Mouse (Mus musculus): Measurements from ENCODE around the gene Kncn. TPM values are rescaled to one million over a fixed set of nuclear protein-coding genes. Genes with fewer than 3 reads are reported as not detected.
A peak's percentile ranks its signal among the peaks of the same experiment; 100 is the strongest.

Kncn gene
- polyA plus RNA-seq, 1 experiment from 2014 or later: not detected

DNA sequence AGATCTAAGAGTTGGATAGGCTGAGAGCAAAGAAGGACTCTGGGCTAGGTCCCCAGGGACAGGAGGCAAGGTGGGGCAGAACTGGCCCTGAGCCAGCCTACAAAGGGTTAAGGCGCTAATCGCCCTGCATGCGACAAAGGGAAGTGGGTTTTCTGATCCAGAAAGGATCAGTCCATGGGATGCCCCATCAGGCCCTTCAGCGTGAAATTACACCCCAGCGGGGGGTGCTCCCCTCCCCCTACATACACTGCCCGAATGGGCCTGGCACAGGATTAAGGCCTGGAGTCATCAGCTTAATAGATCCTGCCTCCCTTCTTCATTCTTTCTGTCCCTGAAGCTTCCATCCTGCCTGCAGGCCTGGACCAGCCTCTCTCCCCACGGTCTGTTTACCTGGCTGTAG, 21.5 kb downstream of the Kncn start:
- no peak for ATAC-seq (replicated peaks; ENCODE audit: insufficient number of reproducible peaks, insufficient read depth, low FRiP score, low read depth)
- Histone ChIP-seq H3K27me3 (peaks cover 89% of the 10 kb centered on the region), H3K4me2 (no peak overlapping the region), H3K4me3 (no peak overlapping the region), H3K36me3 (no peaks in the 10 kb centered on the region), H3K9ac (no peak overlapping the region), H3K4me1 (replicated peaks) (no peaks in the 10 kb centered on the region; the same call in 1 of the 2 replicates), H3K9me3 (replicated peaks) (no peaks in the 10 kb centered on the region), H3K27ac (no peak overlapping the region)
- 14% methylated on average over 7 of the region's 7 CpGs for WGBS

DNA sequence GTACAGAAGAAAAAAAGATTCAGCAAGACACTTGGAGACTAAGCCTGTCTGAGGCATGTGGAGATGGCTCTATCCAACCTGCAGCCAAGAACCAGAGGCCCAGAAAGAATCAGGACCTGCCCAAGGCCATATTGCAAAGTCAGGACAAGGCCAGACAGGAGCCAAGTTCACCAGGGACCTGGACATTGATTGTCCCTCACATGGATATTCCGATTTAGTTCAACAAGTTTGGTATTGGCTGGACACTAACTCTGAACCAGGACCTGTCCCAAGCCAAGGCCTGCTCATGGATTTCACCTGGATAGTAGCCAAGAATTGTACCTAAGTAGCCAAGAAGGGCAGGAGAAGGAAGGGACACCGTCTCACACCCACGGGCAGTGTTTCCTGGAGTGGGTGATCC, 22.6 kb downstream of the Kncn start:
- Histone ChIP-seq H3K36me3 (no peaks in the 10 kb centered on the region), H3K4me2 (no peak overlapping the region), H3K4me1 (replicated peaks) (no peaks in the 10 kb centered on the region; the same call in 1 of the 2 replicates), H3K4me3 (no peak overlapping the region), H3K27me3 (peaks cover 90% of the 10 kb centered on the region), H3K27ac (no peak overlapping the region), H3K9ac (no peak overlapping the region), H3K9me3 (replicated peaks) (no peaks in the 10 kb centered on the region)
- 78% methylated on average over 3 of the region's 3 CpGs for WGBS
- no peak for ATAC-seq (replicated peaks; ENCODE audit: insufficient number of reproducible peaks, insufficient read depth, low FRiP score, low read depth)

GRCm38 (mm10) chr4:115907994-115908393, 23.8 kb downstream of the Kncn start:
- Histone ChIP-seq H3K27me3 (peaks cover 84% of the 10 kb centered on the region), H3K27ac (0 out of 2 replicates have a peak overlapping the region, but pooled peaks have one; percentile 7), H3K4me2 (no peak overlapping the region), H3K9ac (no peak overlapping the region), H3K9me3 (replicated peaks) (no peaks in the 10 kb centered on the region), H3K4me3 (no peak overlapping the region), H3K36me3 (no peaks in the 10 kb centered on the region), H3K4me1 (replicated peaks) (no peaks in the 10 kb centered on the region; the same call in 1 of the 2 replicates)
- 32% methylated on average over 1 of the region's 1 CpGs for WGBS
- no peak for ATAC-seq (replicated peaks; ENCODE audit: insufficient number of reproducible peaks, insufficient read depth, low FRiP score, low read depth)

DNA sequence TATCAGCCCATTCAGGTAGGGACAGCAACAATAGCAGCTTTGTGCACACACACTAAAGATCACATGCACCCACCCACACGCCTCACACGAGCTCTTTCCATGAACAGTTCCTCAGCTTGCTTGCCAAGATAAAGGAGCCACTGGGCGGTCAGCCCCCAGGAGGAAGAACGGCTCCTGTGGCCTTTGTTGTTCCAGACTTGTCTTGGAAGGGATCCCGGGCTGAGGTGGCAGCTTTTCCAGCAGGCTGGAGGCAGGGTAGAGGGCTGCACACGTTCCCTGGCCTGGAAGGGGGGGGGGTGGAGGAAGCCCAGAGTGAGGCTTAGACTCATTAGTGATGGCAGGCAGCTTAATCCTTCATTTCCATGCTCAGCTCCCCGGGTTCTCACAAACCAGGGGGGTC, 24.4 kb downstream of the Kncn start:
- H3K27ac ChIP-seq: no peak overlapping the region
- H3K27me3 ChIP-seq: peaks cover 78% of the 10 kb centered on the region
- no peak overlapping the region for H3K4me2 ChIP-seq
- no peaks in the 10 kb centered on the region for H3K36me3 ChIP-seq
- no peaks in the 10 kb centered on the region; the same call in 1 of the 2 replicates for H3K4me1 ChIP-seq (replicated peaks)
- ATAC-seq (replicated peaks; ENCODE audit: insufficient number of reproducible peaks, insufficient read depth, low FRiP score, low read depth): peak; percentile 68; the same call in 1 of the 2 replicates
- no peak overlapping the region for H3K4me3 ChIP-seq
- no peaks in the 10 kb centered on the region for H3K9me3 ChIP-seq (replicated peaks)
- no peak overlapping the region for H3K9ac ChIP-seq
- WGBS: 16% methylated on average over 7 of the region's 7 CpGs

DNA sequence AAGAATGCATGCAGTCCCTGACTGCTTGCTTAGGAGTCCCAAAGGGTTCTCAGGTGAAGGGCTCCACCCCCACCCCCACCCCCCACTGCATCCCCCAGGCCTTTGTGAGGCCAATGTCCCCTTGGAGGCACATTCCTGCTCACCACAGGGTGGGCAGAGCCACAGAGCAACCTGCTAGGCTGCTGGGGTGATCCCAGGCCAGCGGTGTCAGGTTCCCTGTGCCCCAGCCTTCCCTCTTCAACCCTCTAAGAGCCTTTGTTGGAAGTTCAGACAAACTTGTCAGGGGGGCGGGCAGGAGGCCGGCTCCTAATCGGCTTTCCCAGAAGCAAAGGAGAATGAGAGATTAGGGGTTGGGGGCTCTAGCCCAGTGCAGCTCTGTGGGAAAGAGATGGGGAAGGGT, 27.4 kb downstream of the Kncn start:
- ATAC-seq (replicated peaks; ENCODE audit: insufficient number of reproducible peaks, insufficient read depth, low FRiP score, low read depth): no peak
- Histone ChIP-seq H3K27me3 (peaks cover 56% of the 10 kb centered on the region), H3K4me3 (no peak overlapping the region), H3K9ac (no peak overlapping the region), H3K9me3 (replicated peaks) (no peaks in the 10 kb centered on the region), H3K4me1 (replicated peaks) (no peaks in the 10 kb centered on the region; the same call in 1 of the 2 replicates), H3K36me3 (no peaks in the 10 kb centered on the region), H3K27ac (no peak overlapping the region), H3K4me2 (no peak overlapping the region)
- 16% methylated on average over 4 of the region's 4 CpGs for WGBS

DNA sequence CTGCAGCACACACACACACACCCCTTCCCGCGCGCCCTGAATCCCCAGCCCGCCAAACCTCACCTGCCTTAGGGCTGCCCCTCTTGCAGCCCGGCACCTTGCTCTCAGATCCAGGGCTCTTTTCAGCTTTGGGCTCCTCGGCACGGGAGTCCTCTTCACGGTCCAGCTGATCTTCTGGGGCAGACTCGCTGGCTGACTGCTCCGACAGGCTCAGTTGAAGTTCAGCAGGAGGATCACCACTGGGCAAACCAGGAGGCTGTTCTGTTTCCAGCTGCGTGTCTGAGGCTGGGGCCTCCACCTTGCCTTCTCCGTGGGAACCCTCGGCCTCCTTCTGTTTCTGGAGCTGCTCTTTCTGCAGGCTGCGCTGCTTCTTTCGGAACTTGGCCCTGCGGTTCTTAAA, 35.7 kb downstream of the Kncn start:
- 74% methylated on average over 16 of the region's 16 CpGs for WGBS
- ATAC-seq (replicated peaks; ENCODE audit: insufficient number of reproducible peaks, insufficient read depth, low FRiP score, low read depth): no peak
- no peaks in the 10 kb centered on the region for H3K36me3 ChIP-seq
- peaks cover 76% of the 10 kb centered on the region for H3K27me3 ChIP-seq
- no peaks in the 10 kb centered on the region for H3K4me1 ChIP-seq (replicated peaks)
- no peak overlapping the region for H3K27ac ChIP-seq
- no peak overlapping the region for H3K4me3 ChIP-seq
- no peak overlapping the region for H3K4me2 ChIP-seq
- no peak overlapping the region for H3K9ac ChIP-seq
- no peaks in the 10 kb centered on the region for H3K9me3 ChIP-seq (replicated peaks)

GRCm38 (mm10) chr4:115922688-115923087, 38.5 kb downstream of the Kncn start:
- Histone ChIP-seq H3K9me3 (replicated peaks) (no peaks in the 10 kb centered on the region), H3K4me2 (no peak overlapping the region), H3K27ac (no peak overlapping the region), H3K36me3 (no peaks in the 10 kb centered on the region), H3K4me1 (replicated peaks) (no peaks in the 10 kb centered on the region), H3K9ac (no peak overlapping the region), H3K4me3 (no peak overlapping the region), H3K27me3 (peaks cover 75% of the 10 kb centered on the region)
- no peak for ATAC-seq (replicated peaks; ENCODE audit: insufficient number of reproducible peaks, insufficient read depth, low FRiP score, low read depth)
- 70% methylated on average over 5 of the region's 5 CpGs for WGBS

DNA sequence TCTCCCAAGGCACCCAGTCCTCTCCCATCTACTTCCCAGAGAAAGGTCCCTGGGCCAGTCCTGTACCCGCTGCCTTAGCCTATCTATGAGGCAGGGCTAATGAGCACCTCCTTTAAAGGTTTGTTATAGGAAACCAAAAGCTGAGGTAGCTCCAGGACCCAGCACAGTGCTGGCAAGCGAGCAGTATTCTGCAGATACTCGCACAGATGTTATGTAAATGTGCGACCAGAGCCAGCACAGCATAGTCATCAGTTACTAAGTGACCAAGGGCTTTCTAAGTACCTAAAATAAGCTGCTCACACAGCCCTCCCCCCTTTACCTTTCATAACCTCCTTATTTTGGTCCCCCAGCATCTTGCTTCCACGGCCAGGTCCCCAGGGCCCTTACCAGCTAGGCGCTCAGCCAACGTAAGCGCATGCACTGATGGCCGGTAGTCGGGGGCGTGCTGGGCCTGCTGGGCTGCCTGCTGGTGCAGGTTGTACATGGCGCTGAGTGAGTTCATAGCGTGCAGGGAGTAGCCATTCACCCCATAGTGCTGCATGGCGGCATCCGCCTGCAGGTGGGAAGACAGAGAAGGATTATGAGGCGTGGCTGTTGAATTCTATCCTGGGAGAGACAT, 39.2 kb downstream of the Kncn start:
- Histone ChIP-seq H3K4me2 (no peak overlapping the region), H3K4me3 (no peak overlapping the region), H3K36me3 (no peaks in the 10 kb centered on the region), H3K9ac (no peak overlapping the region), H3K9me3 (replicated peaks) (no peaks in the 10 kb centered on the region), H3K4me1 (replicated peaks) (no peaks in the 10 kb centered on the region), H3K27me3 (peaks cover 75% of the 10 kb centered on the region), H3K27ac (no peak overlapping the region)
- ATAC-seq (replicated peaks; ENCODE audit: insufficient number of reproducible peaks, insufficient read depth, low FRiP score, low read depth): no peak
- WGBS: 67% methylated on average over 16 of the region's 16 CpGs

DNA sequence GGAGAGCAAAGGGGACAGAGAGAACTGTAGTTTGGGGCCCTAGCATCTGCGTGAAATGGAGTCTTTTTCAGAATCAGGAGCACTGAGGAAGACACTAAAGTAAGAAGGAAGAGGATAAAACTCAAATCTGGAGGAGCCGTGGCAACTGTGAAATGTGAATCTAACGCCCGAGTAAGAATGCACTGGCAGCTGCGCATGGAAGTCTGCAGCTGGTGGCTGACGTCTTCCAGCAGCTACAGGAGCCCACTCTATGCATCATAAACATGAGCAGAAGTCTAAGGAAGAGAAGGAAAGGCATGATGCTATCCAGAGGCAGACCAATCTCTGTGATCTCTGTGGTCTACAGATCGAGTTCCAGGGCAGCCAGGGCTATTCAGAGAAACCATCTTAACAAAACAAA, 43.4 kb downstream of the Kncn start:
- Histone ChIP-seq H3K4me2 (no peak overlapping the region), H3K27ac (no peak overlapping the region), H3K27me3 (peaks cover 79% of the 10 kb centered on the region), H3K4me1 (replicated peaks) (no peaks in the 10 kb centered on the region), H3K4me3 (no peak overlapping the region), H3K36me3 (no peaks in the 10 kb centered on the region), H3K9me3 (replicated peaks) (no peaks in the 10 kb centered on the region), H3K9ac (no peak overlapping the region)
- WGBS: 42% methylated on average over 7 of the region's 7 CpGs
- ATAC-seq (replicated peaks; ENCODE audit: insufficient number of reproducible peaks, insufficient read depth, low FRiP score, low read depth): no peak

DNA sequence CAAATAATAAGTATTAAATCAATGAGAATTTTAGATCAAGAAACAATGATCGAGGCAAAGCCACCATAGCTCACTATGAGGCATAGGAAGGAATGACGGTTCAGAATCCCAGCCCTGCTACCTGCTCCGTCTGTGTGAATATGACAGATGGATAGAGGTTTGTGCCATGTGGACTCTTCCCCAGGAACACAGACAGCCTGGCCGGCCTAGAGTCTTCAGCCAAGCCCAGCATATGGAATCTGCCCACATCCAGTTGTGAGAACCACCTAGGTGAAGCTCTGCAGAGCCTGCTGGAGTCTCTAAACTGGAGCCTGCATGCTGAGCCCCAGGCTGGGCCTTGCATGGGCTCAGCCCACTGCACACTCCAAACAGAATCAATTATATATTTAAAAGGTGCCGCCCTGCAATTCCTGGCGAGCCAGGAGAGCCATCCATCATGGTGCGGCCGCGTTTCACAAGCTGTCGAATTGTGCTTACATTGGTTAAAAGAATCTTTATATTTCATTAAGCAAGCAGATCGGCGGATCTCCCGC, 47.4 kb downstream of the Kncn start:
- 53% methylated on average over 13 of the region's 13 CpGs for WGBS

GRCm38 (mm10) chr4:115935835-115936581, 51.8 kb downstream of the Kncn start:
- Histone ChIP-seq H3K9me3 (replicated peaks) (no peaks in the 10 kb centered on the region), H3K4me2 (peak overlapping the region; percentile 47), H3K36me3 (no peaks in the 10 kb centered on the region), H3K27me3 (peaks cover 99% of the 10 kb centered on the region), H3K27ac (no peak overlapping the region), H3K4me1 (replicated peaks) (peaks cover 24% of the 10 kb centered on the region), H3K9ac (no peak overlapping the region), H3K4me3 (peak overlapping the region; percentile 17)
- ATAC-seq (replicated peaks; ENCODE audit: insufficient number of reproducible peaks, insufficient read depth, low FRiP score, low read depth): no peak
- WGBS: under 1% methylated on average over 36 of the region's 36 CpGs

More for the DNA sequence above, 47.4 kb downstream of the Kncn start:
- H3K9me3 ChIP-seq (replicated peaks): no peaks in the 10 kb centered on the region
- no peak overlapping the region for H3K4me2 ChIP-seq
- H3K4me3 ChIP-seq: no peak overlapping the region
- H3K9ac ChIP-seq: no peak overlapping the region
- no peak overlapping the region for H3K27ac ChIP-seq
- peaks cover 9% of the 10 kb centered on the region for H3K4me1 ChIP-seq (replicated peaks)
- no peaks in the 10 kb centered on the region for H3K36me3 ChIP-seq
- ATAC-seq (replicated peaks; ENCODE audit: insufficient number of reproducible peaks, insufficient read depth, low FRiP score, low read depth): no peak
- H3K27me3 ChIP-seq: peaks cover 93% of the 10 kb centered on the region
